Mouse (Mus musculus) stomach, embryonic 14.5 days (tissue): ENCODE data around the gene Alad. TPM values are rescaled to one million over a fixed set of nuclear protein-coding genes. Genes with fewer than 3 reads are reported as not detected.

Experiments
- ATAC-seq: fragments of 200-750 bp; cut with Nextera tagmentation; 2 replicates; pipeline ENCODE4 v1.8.0; 2017; ENCODE audit warnings: low read depth, moderate TSS enrichment; ENCODE audit not compliant: insufficient number of reproducible peaks, insufficient read depth, low FRiP score
- H3K27ac ChIP-seq: fragments of 300-500 bp; sonication (generic); 2 replicates; pipeline ENCODE4 v1.5.1; 2014; ENCODE audit warnings: mild to moderate bottlenecking, low read length, moderate library complexity, mixed read lengths
- H3K27me3 ChIP-seq: fragments of 300-500 bp; sonication (generic); 2 replicates; pipeline ENCODE4 v1.6.1; 2014; ENCODE audit warnings: low read length, control low read depth, mixed read lengths; ENCODE audit not compliant: control insufficient read depth, insufficient read depth
- H3K36me3 ChIP-seq: fragments of 300-500 bp; sonication (generic); 2 replicates; pipeline ENCODE4 v1.6.1; 2014; ENCODE audit warnings: mild to moderate bottlenecking, control low read depth, low read length, moderate library complexity, mixed read lengths; ENCODE audit not compliant: control insufficient read depth, insufficient read depth
- H3K4me1 ChIP-seq: fragments of 300-500 bp; sonication (generic); 2 replicates; pipeline ENCODE4 v1.6.1; 2014; ENCODE audit warnings: low read length, control low read depth, mixed read lengths; ENCODE audit not compliant: control insufficient read depth, insufficient read depth
- H3K4me2 ChIP-seq: fragments of 300-500 bp; sonication (generic); replicated peaks from 2 replicates; pipeline ENCODE4 v1.6.1; 2014; ENCODE audit warnings: low read depth, low read length, control low read depth
- H3K4me3 ChIP-seq: fragments of 300-500 bp; sonication (generic); 2 replicates; pipeline ENCODE4 v1.5.1; 2014; ENCODE audit warnings: low read depth, low read length, control low read depth
- H3K9ac ChIP-seq: fragments of 300-500 bp; sonication (generic); replicated peaks from 2 replicates; pipeline ENCODE4 v1.6.1; 2014; ENCODE audit warnings: low read depth, mild to moderate bottlenecking, control low read depth, low read length, moderate library complexity, mixed read lengths
- H3K9me3 ChIP-seq: fragments of 300-500 bp; sonication (generic); 2 replicates; pipeline ENCODE4 v1.6.1; 2016; ENCODE audit warnings: low read depth, low read length, control low read depth; ENCODE audit not compliant: control insufficient read depth
- WGBS: fragments of 180-500 bp; shearing (Covaris S2); extraction: QIAGEN DNeasy Blood & Tissue Kit; methylation state at CpG from one replicate; pipeline ENCODE4 v1.1.7; 2014; 5-methylcytosine and 5-hydroxymethylcytosine counted together
- polyA plus RNA-seq: library from polyadenylated mRNA; unstranded; fragments of >200 nt; fragmentation: Nextera tagmentation; extraction: Ambion mirVana; gene quantifications from 2 replicates; pipeline ENCODE4 v1.2.1, GENCODE M21; 2014

Gene Alad
- polyA plus RNA-seq, 1 experiment from 2014 or later, result 126 TPM

GRCm38 (mm10) chr4:62557436-62557835, 37.7 kb upstream of the Alad start:
- H3K36me3 ChIP-seq, result no peaks in the 10 kb centered on the region
- H3K4me1 ChIP-seq, result no peaks in the 10 kb centered on the region
- no peaks in the 10 kb centered on the region for H3K9me3 ChIP-seq
- H3K27ac ChIP-seq, result no peak overlapping the region
- 51% methylated on average over 3 of the region's 3 CpGs for WGBS
- H3K9ac ChIP-seq, result no peak overlapping the region
- no peak for ATAC-seq
- no peaks in the 10 kb centered on the region for H3K27me3 ChIP-seq
- H3K4me2 ChIP-seq, result no peak overlapping the region
- no peak overlapping the region for H3K4me3 ChIP-seq

- Histone ChIP-seq H3K36me3 (no peaks in the 10 kb centered on the region), H3K27ac (no peak overlapping the region), H3K27me3 (no peaks in the 10 kb centered on the region), H3K4me1 (no peaks in the 10 kb centered on the region), H3K4me3 (no peak overlapping the region), H3K4me2 (no peak overlapping the region), H3K9ac (no peak overlapping the region), H3K9me3 (no peaks in the 10 kb centered on the region)
- no peak for ATAC-seq
- 76% methylated on average over 7 of the region's 7 CpGs for WGBS
Measured at GRCm38 (mm10) chr4:62551966-62552365, 32.2 kb upstream of the Alad start.

GRCm38 (mm10) chr4:62544801-62545200, 25.1 kb upstream of the Alad start:
- Histone ChIP-seq H3K4me1 (no peaks in the 10 kb centered on the region), H3K9me3 (no peaks in the 10 kb centered on the region), H3K27me3 (no peaks in the 10 kb centered on the region), H3K36me3 (no peaks in the 10 kb centered on the region), H3K4me3 (no peak overlapping the region), H3K9ac (no peak overlapping the region), H3K27ac (no peak overlapping the region), H3K4me2 (no peak overlapping the region)
- no peak for ATAC-seq

- Histone ChIP-seq H3K4me3 (no peak overlapping the region), H3K4me2 (no peak overlapping the region), H3K36me3 (no peaks in the 10 kb centered on the region), H3K9me3 (no peaks in the 10 kb centered on the region), H3K4me1 (no peaks in the 10 kb centered on the region), H3K9ac (no peak overlapping the region), H3K27me3 (no peaks in the 10 kb centered on the region), H3K27ac (no peak overlapping the region)
- no peak for ATAC-seq
- 82% methylated on average over 6 of the region's 6 CpGs for WGBS
Measured at GRCm38 (mm10) chr4:62543782-62544181, 24.1 kb upstream of the Alad start.

- 83% methylated on average over 3 of the region's 3 CpGs for WGBS
- H3K36me3 ChIP-seq, result no peaks in the 10 kb centered on the region
- no peaks in the 10 kb centered on the region for H3K4me1 ChIP-seq
- no peak for ATAC-seq
- H3K9me3 ChIP-seq, result no peaks in the 10 kb centered on the region
- no peak overlapping the region for H3K4me2 ChIP-seq
- H3K9ac ChIP-seq, result no peak overlapping the region
- no peak overlapping the region for H3K27ac ChIP-seq
- H3K27me3 ChIP-seq, result no peaks in the 10 kb centered on the region
- H3K4me3 ChIP-seq, result no peak overlapping the region
Measured at GRCm38 (mm10) chr4:62541802-62542201, 22.1 kb upstream of the Alad start.

GRCm38 (mm10) chr4:62533729-62534128, 14.0 kb upstream of the Alad start:
- H3K4me2 ChIP-seq, result no peak overlapping the region
- H3K27me3 ChIP-seq, result no peaks in the 10 kb centered on the region
- ATAC-seq, result no peak
- H3K9ac ChIP-seq, result no peak overlapping the region
- WGBS, result 67% methylated on average over 6 of the region's 6 CpGs
- H3K9me3 ChIP-seq, result no peaks in the 10 kb centered on the region
- H3K4me3 ChIP-seq, result no peak overlapping the region
- H3K4me1 ChIP-seq, result no peaks in the 10 kb centered on the region
- no peaks in the 10 kb centered on the region for H3K36me3 ChIP-seq
- H3K27ac ChIP-seq, result no peak overlapping the region

GRCm38 (mm10) chr4:62527655-62528054, 7.9 kb upstream of the Alad start:
- ATAC-seq, result no peak
- H3K4me1 ChIP-seq, result peaks cover 7% of the 10 kb centered on the region; the same call in 1 of the 2 replicates
- H3K4me3 ChIP-seq, result no peak overlapping the region
- 86% methylated on average over 4 of the region's 4 CpGs for WGBS
- no peak overlapping the region for H3K27ac ChIP-seq
- H3K4me2 ChIP-seq, result no peak overlapping the region
- H3K9ac ChIP-seq, result no peak overlapping the region
- peaks cover 5% of the 10 kb centered on the region for H3K36me3 ChIP-seq
- H3K27me3 ChIP-seq, result no peaks in the 10 kb centered on the region
- no peaks in the 10 kb centered on the region for H3K9me3 ChIP-seq

- no peaks in the 10 kb centered on the region for H3K27me3 ChIP-seq
- no peak overlapping the region for H3K4me2 ChIP-seq
- peaks cover 8% of the 10 kb centered on the region for H3K36me3 ChIP-seq
- peaks cover 7% of the 10 kb centered on the region; the same call in 1 of the 2 replicates for H3K4me1 ChIP-seq
- no peak overlapping the region for H3K9ac ChIP-seq
- ATAC-seq, result no peak
- no peak overlapping the region for H3K4me3 ChIP-seq
- H3K27ac ChIP-seq, result no peak overlapping the region
- no peaks in the 10 kb centered on the region for H3K9me3 ChIP-seq
- WGBS, result 52% methylated on average over 2 of the region's 2 CpGs
Measured at GRCm38 (mm10) chr4:62526256-62526655, 6.5 kb upstream of the Alad start.

- Histone ChIP-seq H3K4me1 (peaks cover 7% of the 10 kb centered on the region; the same call in 1 of the 2 replicates), H3K27me3 (no peaks in the 10 kb centered on the region), H3K27ac (no peak overlapping the region), H3K4me3 (peak overlapping the region; percentile 70), H3K4me2 (peak overlapping the region; percentile 30; the same call in 1 of the 2 replicates), H3K9me3 (no peaks in the 10 kb centered on the region), H3K36me3 (peaks cover 8% of the 10 kb centered on the region), H3K9ac (no peak overlapping the region)
- ATAC-seq, result no peak
- WGBS, result 3% methylated on average over 10 of the region's 10 CpGs
Measured at GRCm38 (mm10) chr4:62525489-62525811, 5.7 kb upstream of the Alad start.
